ENCODE assay signal across 17 mouse cellular contexts in the genomic region with DNA sequence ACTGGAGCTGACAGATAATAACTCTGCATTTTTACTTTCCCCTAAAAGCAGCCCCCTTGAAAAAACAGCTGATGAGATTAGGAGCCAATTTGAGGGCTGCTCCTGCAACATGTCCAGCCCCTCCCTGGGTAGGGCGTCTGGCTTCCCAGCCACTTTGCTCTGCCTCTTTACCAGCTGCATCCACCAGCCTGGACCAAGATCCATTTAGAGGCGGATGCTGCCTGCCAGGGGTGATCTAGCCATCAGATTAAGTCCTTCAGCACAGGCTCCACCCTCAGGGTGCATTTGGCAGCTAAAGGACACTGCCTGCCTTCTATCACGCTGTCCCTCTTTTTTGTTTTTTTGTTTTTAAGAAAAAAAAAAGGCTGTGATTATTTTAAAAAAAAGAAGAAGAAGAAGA.
A peak's percentile ranks its signal among the peaks of the same experiment; 100 is the strongest.
DNase-seq lines count a peak whose midpoint lies in the region; ATAC-seq and TF ChIP-seq lines count a peak whose summit lies in the region.
"Had no signal": no experiment of that assay in that cellular context is flagged by ENCODE, and none has a peak within 500 bp of the region (broad histone marks: within the 10 kb centered on the region; RNA-seq: fewer than 3 reads in every experiment).

No protein-coding gene starts in this region.

- no peak overlapping the region for H3K4me3 ChIP-seq in cerebellum, adult 2 months (replicated peaks; ENCODE audit: insufficient read depth, low read depth, low read length)
- H3K4me3 ChIP-seq in intestine, embryonic 16.5 days (ENCODE audit: low read length): no peak overlapping the region
- H3K4me3 ChIP-seq: embryonic facial prominence, embryonic 10.5 days; gastrocnemius, adult 2 months; heart, embryonic 12.5 days; hindbrain, embryonic 15.5 days had no signal

- no peaks in the 10 kb centered on the region for H3K27me3 ChIP-seq in cerebellum, adult 2 months (ENCODE audit: control insufficient read depth, insufficient read depth, low read length)
- H3K27me3 ChIP-seq in intestine, embryonic 16.5 days (replicated peaks; ENCODE audit: control insufficient read depth, insufficient read depth, low read length): no peaks in the 10 kb centered on the region
- H3K27me3 ChIP-seq: heart, embryonic 12.5 days; hindbrain, embryonic 15.5 days had no signal

- no peak for TF ChIP-seq CTCF in cerebellum, adult 2 months (IDR thresholded peaks at IDR 0.05; ENCODE audit: borderline replicate concordance, insufficient read depth, low read depth, low read length)

- H3K9ac ChIP-seq in intestine, embryonic 16.5 days (ENCODE audit: low read depth, low read length): no peak overlapping the region
- H3K9ac ChIP-seq: heart, embryonic 12.5 days; hindbrain, embryonic 15.5 days had no signal

- no peaks in the 10 kb centered on the region; the same call in 1 of the 2 replicates for H3K36me3 ChIP-seq in intestine, embryonic 16.5 days (ENCODE audit: control insufficient read depth, insufficient read depth, low read length)
- H3K36me3 ChIP-seq: heart, embryonic 12.5 days; hindbrain, embryonic 15.5 days had no signal

- no peaks in the 10 kb centered on the region for H3K4me1 ChIP-seq in cerebellum, adult 2 months (ENCODE audit: control insufficient read depth, insufficient read depth, low read length)
- H3K4me1 ChIP-seq in intestine, embryonic 16.5 days (ENCODE audit: control insufficient read depth, insufficient read depth, low read length): peaks cover 12% of the 10 kb centered on the region; the same call in 1 of the 2 replicates

- no peak for TF ChIP-seq POLR2A in cerebellum, adult 2 months (IDR thresholded peaks at IDR 0.05; ENCODE audit: borderline replicate concordance, insufficient read depth, low read length)

- no peak overlapping the region for H3K27ac ChIP-seq in cerebellum, adult 2 months (ENCODE audit: insufficient read depth, low read length)
- no peak overlapping the region for H3K27ac ChIP-seq in intestine, embryonic 16.5 days (ENCODE audit: low read length)
- H3K27ac ChIP-seq: embryonic facial prominence, embryonic 10.5 days; gastrocnemius, adult 2 months; hindbrain, embryonic 15.5 days had no signal

- no peak overlapping the region for H3K4me2 ChIP-seq in intestine, embryonic 16.5 days (ENCODE audit: low read depth, low read length)
- H3K4me2 ChIP-seq: heart, embryonic 12.5 days; hindbrain, embryonic 15.5 days had no signal

- 44% methylated on average over 3 of the region's 3 CpGs for WGBS in cerebellum, adult 2 months
- WGBS in intestine, embryonic 16.5 days: 39% methylated on average over 3 of the region's 3 CpGs

- H3K9me3 ChIP-seq in intestine, embryonic 16.5 days (ENCODE audit: control insufficient read depth, low read length): no peaks in the 10 kb centered on the region
- H3K9me3 ChIP-seq: embryonic facial prominence, embryonic 10.5 days; heart, embryonic 12.5 days; hindbrain, embryonic 15.5 days had no signal

- DNase-seq in cerebellum, postnatal 10 days: peak; percentile 53 to 62
- DNase-seq in cerebellum, adult 2 months: no peak
- peak; percentile 97 for DNase-seq in MN1 (ENCODE audit: low spot score)
- peak; percentile 41 for DNase-seq in adrenal gland, postnatal 10 days
- no peak for DNase-seq in embryo, embryonic 10 days (ENCODE audit: low spot score)
- DNase-seq: cerebellum, adult 11 months; cerebellum, adult 9-10 months; cerebellum, postnatal 36 days; gastrocnemius, adult 2 months; gastrocnemius, postnatal 25 days; kidney, adult 9 months had no signal

- ATAC-seq in intestine, embryonic 16.5 days: peak; percentile 54
- ATAC-seq: forebrain, embryonic 14.5 days; inflammation-experienced regulatory T-cells, adult 6 months had no signal

Comparison
In these comparisons a context has a peak if more than half of its experiments do, and no peak if none do; other contexts are left out.
1. DNase-seq: peak in cerebellum, postnatal 10 days (2 of 2), MN1 (single experiment) and adrenal gland, postnatal 10 days (single experiment); none in cerebellum, adult 2 months (0 of 2) and embryo, embryonic 10 days (single experiment).